22 mouse cellular contexts compared by ENCODE assay signal in the genomic region with DNA sequence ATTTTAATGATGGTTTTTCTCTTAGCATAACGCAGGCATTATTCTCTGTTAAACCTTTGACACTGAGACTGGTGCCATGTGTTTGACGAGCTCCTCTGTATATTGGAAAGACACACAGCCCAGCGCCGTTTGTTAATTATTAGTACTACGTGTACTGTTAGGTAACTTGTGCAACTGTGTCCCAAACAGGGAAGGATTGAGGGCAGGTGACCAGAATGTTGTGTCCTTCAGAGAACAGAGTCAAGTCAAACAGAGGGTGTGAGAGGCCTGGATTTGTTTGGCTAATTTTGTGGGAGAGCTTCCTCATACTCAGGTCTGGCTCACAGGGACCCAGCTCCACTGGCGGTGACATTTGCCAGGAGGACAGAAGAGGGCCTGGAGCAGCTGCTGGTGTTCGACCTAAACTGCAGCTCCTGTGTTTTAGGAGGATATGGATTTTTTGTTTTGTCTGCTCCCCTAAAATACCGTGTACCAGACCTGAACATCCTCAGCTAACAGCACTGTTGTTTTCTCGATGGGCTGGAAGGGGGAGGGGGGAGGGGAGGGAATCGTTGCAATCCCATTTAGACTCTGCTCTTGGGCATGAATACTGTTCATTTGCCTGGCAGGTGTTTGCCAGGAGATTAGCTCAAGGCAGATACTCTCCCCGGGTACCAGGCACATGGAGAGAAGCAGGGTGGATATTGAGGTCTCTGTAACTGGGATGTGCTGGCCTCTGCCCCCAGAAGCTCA. TPM values are rescaled to one million over a fixed set of nuclear protein-coding genes. Genes with fewer than 3 reads are reported as not detected.
DNase-seq lines count a peak whose midpoint lies in the region; ATAC-seq and TF ChIP-seq lines count a peak whose summit lies in the region.
"Had no signal": no experiment of that assay in that cellular context is flagged by ENCODE, and none has a peak within 500 bp of the region (broad histone marks: within the 10 kb centered on the region; RNA-seq: fewer than 3 reads in every experiment).

No protein-coding gene starts in this region.

- DNase-seq in heart, postnatal 0 days (ENCODE audit: low spot score): no peak
- no peak for DNase-seq in heart, adult 8-10 months (ENCODE audit: low spot score)
- peak; percentile 60 for DNase-seq in lung, postnatal 0 days (ENCODE audit: low spot score)
- DNase-seq in lung, postnatal 10 days: no peak
- DNase-seq in liver, embryonic 13.5 days: no peak
- no peak for DNase-seq in left cerebral cortex, postnatal 10 days (ENCODE audit: extremely low spot score in 1 of 2, low spot score in 2 of 2)
- DNase-seq: cerebellum, adult 2 months; cerebellum, postnatal 36 days; forebrain, postnatal 0 days; heart, postnatal 36 days; kidney, postnatal 14 days; left cerebral cortex, postnatal 4 days; lung, embryonic 14.5 days; right cerebral cortex, postnatal 4 days had no signal

- H3K4me3 ChIP-seq in heart, postnatal 0 days (ENCODE audit: low read depth, low read length): no peak overlapping the region
- no peak overlapping the region for H3K4me3 ChIP-seq in lung, postnatal 0 days (ENCODE audit: low read depth, low read length)
- no peak overlapping the region for H3K4me3 ChIP-seq in liver, embryonic 13.5 days (replicated peaks)
- no peak overlapping the region for H3K4me3 ChIP-seq in liver, embryonic 15.5 days (replicated peaks)
- H3K4me3 ChIP-seq: embryonic facial prominence, embryonic 15.5 days; forebrain, embryonic 10.5 days; hindbrain, embryonic 15.5 days; megakaryocyte, embryonic 14.5 days had no signal

- no peak for ATAC-seq in heart, postnatal 0 days (ENCODE audit: insufficient read depth, low read depth)
- ATAC-seq in lung, postnatal 0 days: peak; percentile 56
- peak; percentile 67 for ATAC-seq in liver, embryonic 13.5 days (ENCODE audit: low read depth)
- peak; percentile 79 for ATAC-seq in liver, embryonic 15.5 days (ENCODE audit: insufficient read depth)
- ATAC-seq: forebrain, postnatal 0 days; intestine, embryonic 16.5 days; midbrain, embryonic 16.5 days had no signal

- H3K4me2 ChIP-seq in heart, postnatal 0 days (ENCODE audit: low read depth, low read length): no peak overlapping the region
- H3K4me2 ChIP-seq in lung, postnatal 0 days (replicated peaks; ENCODE audit: low read depth, low read length): no peak overlapping the region
- no peak overlapping the region for H3K4me2 ChIP-seq in liver, embryonic 13.5 days
- H3K4me2 ChIP-seq in liver, embryonic 15.5 days: no peak overlapping the region
- H3K4me2 ChIP-seq: embryonic facial prominence, embryonic 15.5 days; hindbrain, embryonic 15.5 days; lung, embryonic 14.5 days had no signal

- peaks cover 10% of the 10 kb centered on the region for H3K4me1 ChIP-seq in heart, postnatal 0 days (ENCODE audit: control insufficient read depth, insufficient read depth)
- H3K4me1 ChIP-seq in lung, postnatal 0 days (ENCODE audit: insufficient read depth, low read depth, low read length): no peaks in the 10 kb centered on the region; the same call in 1 of the 2 replicates
- H3K4me1 ChIP-seq in liver, embryonic 13.5 days (replicated peaks): peaks cover 3% of the 10 kb centered on the region
- peaks cover 11% of the 10 kb centered on the region; the same call in 1 of the 2 replicates for H3K4me1 ChIP-seq in liver, embryonic 15.5 days (replicated peaks)
- H3K4me1 ChIP-seq: embryonic facial prominence, embryonic 15.5 days; hindbrain, embryonic 15.5 days had no signal

- no peaks in the 10 kb centered on the region for H3K9me3 ChIP-seq in heart, postnatal 0 days (replicated peaks; ENCODE audit: control insufficient read depth, low read length)
- no peaks in the 10 kb centered on the region for H3K9me3 ChIP-seq in lung, postnatal 0 days (ENCODE audit: low read length)
- no peaks in the 10 kb centered on the region for H3K9me3 ChIP-seq in liver, embryonic 13.5 days (replicated peaks)
- H3K9me3 ChIP-seq in liver, embryonic 15.5 days (replicated peaks): no peaks in the 10 kb centered on the region
- H3K9me3 ChIP-seq: embryonic facial prominence, embryonic 15.5 days; forebrain, embryonic 10.5 days; hindbrain, embryonic 15.5 days; megakaryocyte, embryonic 14.5 days had no signal

- TF ChIP-seq EP300 in heart, postnatal 0 days (IDR thresholded peaks at IDR 0.05; ENCODE audit: low read depth): no peak
- TF ChIP-seq EP300 in lung, postnatal 0 days (IDR thresholded peaks at IDR 0.05): no peak

- intact Hi-C loops in left cerebral cortex, postnatal 10 days (cut with DNase I): no loop called here

- 63% methylated on average over 11 of the region's 11 CpGs for WGBS in heart, postnatal 0 days
- WGBS in lung, postnatal 0 days: 61% methylated on average over 11 of the region's 11 CpGs
- 65% methylated on average over 11 of the region's 11 CpGs for WGBS in liver, embryonic 13.5 days (ENCODE audit: insufficient replicate concordance)
- WGBS in liver, embryonic 15.5 days (ENCODE audit: insufficient replicate concordance): 61% methylated on average over 11 of the region's 11 CpGs

- peaks cover 68% of the 10 kb centered on the region for H3K36me3 ChIP-seq in heart, postnatal 0 days (replicated peaks; ENCODE audit: control insufficient read depth, insufficient read depth, low read length)
- H3K36me3 ChIP-seq in lung, postnatal 0 days (ENCODE audit: insufficient read depth, low read length): peaks cover 5% of the 10 kb centered on the region
- peaks cover 22% of the 10 kb centered on the region for H3K36me3 ChIP-seq in liver, embryonic 13.5 days
- H3K36me3 ChIP-seq in liver, embryonic 15.5 days (replicated peaks): peaks cover 15% of the 10 kb centered on the region

- H3K9ac ChIP-seq in heart, postnatal 0 days (replicated peaks; ENCODE audit: low read depth, low read length): no peak overlapping the region
- no peak overlapping the region for H3K9ac ChIP-seq in lung, postnatal 0 days (replicated peaks; ENCODE audit: low read depth)
- H3K9ac ChIP-seq in liver, embryonic 13.5 days: no peak overlapping the region
- H3K9ac ChIP-seq in liver, embryonic 15.5 days: no peak overlapping the region
- H3K9ac ChIP-seq: embryonic facial prominence, embryonic 15.5 days; forebrain, postnatal 0 days; hindbrain, embryonic 15.5 days; lung, embryonic 14.5 days had no signal

- H3K27me3 ChIP-seq in heart, postnatal 0 days (ENCODE audit: control insufficient read depth, insufficient read depth, low read length): no peaks in the 10 kb centered on the region
- no peaks in the 10 kb centered on the region for H3K27me3 ChIP-seq in lung, postnatal 0 days (replicated peaks; ENCODE audit: insufficient read depth, low read length)
- H3K27me3 ChIP-seq in liver, embryonic 13.5 days: no peaks in the 10 kb centered on the region
- no peaks in the 10 kb centered on the region for H3K27me3 ChIP-seq in liver, embryonic 15.5 days
- H3K27me3 ChIP-seq: embryonic facial prominence, embryonic 15.5 days; hindbrain, embryonic 15.5 days; megakaryocyte, embryonic 14.5 days had no signal

- TF ChIP-seq CTCF in heart, postnatal 0 days (IDR thresholded peaks at IDR 0.05; ENCODE audit: low read depth): no peak
- no peak for TF ChIP-seq CTCF in lung, postnatal 0 days (IDR thresholded peaks at IDR 0.05)

- H3K27ac ChIP-seq in heart, postnatal 0 days (ENCODE audit: low read depth): 0 out of 2 replicates have a peak overlapping the region, but pooled peaks have one; percentile 8
- no peak overlapping the region for H3K27ac ChIP-seq in lung, postnatal 0 days (ENCODE audit: low read length)
- H3K27ac ChIP-seq in liver, embryonic 13.5 days: 0 out of 2 replicates have a peak overlapping the region, but pooled peaks have one; percentile 32
- peak overlapping the region; percentile 48 for H3K27ac ChIP-seq in liver, embryonic 15.5 days (replicated peaks)
- H3K27ac ChIP-seq: embryonic facial prominence, embryonic 15.5 days; forebrain, embryonic 10.5 days; hindbrain, embryonic 15.5 days had no signal

RNA-seq across cellular contexts. Expression of a gene that starts 43.0 kb away (rescaled TPM):
- 0.04 and 4.4 TPM in 2 replicates for total RNA-seq in heart, postnatal 0 days (2014; rRNA removed; ENCODE audit: low replicate concordance)
- 0.71 and 0.97 TPM in 2 replicates for polyA plus RNA-seq in heart, postnatal 0 days (2015; fragmentation: Nextera tagmentation; extraction: Ambion mirVana)
- total RNA-seq in heart, adult 8-10 months (2022): not detected
- 0.08 and 0.50 TPM in 2 replicates for polyA plus RNA-seq in lung, postnatal 0 days (2015; fragmentation: Nextera tagmentation; extraction: Ambion mirVana)
- 1.2 and 1.8 TPM in 2 replicates for polyA plus RNA-seq in liver, embryonic 13.5 days (2015; fragmentation: Nextera tagmentation; extraction: Ambion mirVana)
- 0.90 and 1.4 TPM in 2 replicates for polyA plus RNA-seq in liver, embryonic 15.5 days (2015; fragmentation: Nextera tagmentation; extraction: Ambion mirVana)
- total RNA-seq in left cerebral cortex, postnatal 10 days (2021): under 1 TPM; 0.24 to 0.36 TPM
- total RNA-seq: adrenal gland, adult 18-20 months; heart, postnatal 36 days had no signal
